Mouse (Mus musculus) cerebellum, postnatal 4 days (tissue): Measurements from ENCODE around the gene Cd320.
"Not testable (repeated sequence)": the region's sequence is repeated elsewhere in the genome, so short reads cannot be mapped to it uniquely, and the experiment has no call there.

ENCODE experiments used
- DNase-seq, 2 experiments: peaks; one replicate each; pipeline ENCODE4 v3.0.0; 2022; ENCODE audit warnings: low spot score in 2 of 2, mixed read lengths in 1 of 2

The Cd320 gene

DNA sequence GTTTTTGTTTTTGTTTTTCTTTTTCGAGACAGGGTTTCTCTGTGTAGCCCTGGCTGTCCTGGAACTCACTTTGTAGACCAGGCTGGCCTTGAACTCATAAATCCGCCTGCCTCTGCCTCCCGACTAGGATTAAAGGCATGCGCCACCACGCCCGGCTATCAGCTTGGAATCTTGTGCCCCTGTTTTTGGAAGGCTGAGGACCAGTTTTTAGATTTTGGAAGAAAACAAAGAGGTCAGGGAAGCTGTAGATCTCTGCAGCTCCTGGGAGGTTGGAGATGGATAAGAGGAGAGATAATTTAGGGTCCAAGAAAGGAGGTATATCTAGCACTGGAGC is 17.9 kb upstream of the Cd320 start:
- not testable (repeated sequence) for DNase-seq

DNA sequence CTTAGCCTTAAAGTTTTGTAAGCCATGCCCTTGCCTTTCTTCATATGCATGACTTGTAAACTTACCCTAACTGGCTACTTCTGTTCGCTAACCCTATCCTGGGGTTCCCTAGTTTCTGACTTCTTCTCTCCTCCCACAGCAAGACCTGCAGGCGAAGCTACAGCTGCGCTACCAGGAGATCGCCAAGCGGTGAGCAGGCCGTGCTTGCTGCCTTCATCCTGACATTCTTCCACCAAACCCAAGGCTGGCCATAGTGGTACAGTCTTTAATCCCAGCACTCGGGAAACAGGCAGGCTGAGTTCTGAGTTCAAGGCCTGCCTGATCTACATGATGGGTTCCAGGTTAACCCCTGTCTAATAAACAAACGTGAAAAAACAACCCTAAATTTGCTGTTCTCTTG is 17.4 kb upstream of the Cd320 start:
- no peak for DNase-seq

DNA sequence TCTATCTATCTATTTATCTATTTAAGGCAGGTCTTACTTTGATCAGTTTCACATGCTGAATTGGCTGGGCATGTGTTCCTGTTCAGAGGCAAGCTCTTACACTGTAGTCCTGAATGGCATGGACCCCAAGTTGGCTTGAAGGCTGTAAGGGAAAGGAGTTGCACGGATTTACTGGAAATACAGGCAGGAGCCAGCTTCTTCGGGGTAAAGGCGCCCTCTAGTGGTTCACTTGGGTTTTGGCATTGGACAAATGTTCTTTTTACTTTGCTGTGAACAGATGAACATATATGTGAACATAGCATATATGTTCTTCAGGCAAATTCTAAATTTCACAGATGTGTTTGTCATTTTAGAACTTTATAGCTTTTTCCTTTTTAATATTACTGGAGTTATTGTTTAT is 16.0 kb upstream of the Cd320 start:
- DNase-seq, result peak; percentile 47 to 70

DNA sequence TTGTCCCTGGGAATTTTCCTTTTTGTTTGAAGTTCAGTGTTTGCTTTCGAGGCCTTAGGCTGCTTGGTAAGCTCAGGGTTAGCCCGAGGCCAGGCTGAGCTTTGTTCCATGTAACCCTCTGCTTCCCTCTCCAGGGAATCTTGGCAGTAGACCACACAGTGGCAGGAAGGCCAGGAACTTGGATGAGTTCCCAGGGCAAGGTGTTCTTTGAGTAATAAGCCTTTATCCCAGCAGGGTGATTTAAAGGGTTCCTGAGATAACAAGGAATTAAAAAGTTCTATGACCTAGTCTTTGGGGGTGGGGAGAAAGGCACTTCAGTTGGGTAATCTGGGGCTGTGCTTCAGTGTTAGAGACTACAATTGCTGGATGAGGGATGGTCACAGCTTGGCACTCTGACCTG is 14.0 kb upstream of the Cd320 start:
- DNase-seq, result no peak

DNA sequence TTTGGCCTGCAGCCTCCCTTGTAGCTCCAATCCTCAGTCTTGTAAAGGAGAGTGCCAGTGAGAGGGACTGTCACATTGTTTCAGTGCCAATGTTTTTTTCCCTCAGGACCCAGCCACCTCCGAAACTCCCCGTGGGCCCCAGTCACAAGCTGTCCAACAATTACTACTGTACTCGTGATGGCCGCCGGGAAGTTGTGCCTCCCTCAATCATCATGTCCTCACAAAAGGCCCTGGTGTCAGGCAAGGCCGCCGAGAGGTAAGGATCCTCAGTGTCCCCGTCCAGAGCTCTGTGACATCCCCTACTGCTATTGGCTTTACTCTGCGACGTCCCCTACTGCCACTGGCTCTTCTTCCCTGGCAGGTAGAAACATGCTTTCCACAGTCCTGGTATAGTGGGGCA is 13.3 kb upstream of the Cd320 start:
- no peak for DNase-seq

DNA sequence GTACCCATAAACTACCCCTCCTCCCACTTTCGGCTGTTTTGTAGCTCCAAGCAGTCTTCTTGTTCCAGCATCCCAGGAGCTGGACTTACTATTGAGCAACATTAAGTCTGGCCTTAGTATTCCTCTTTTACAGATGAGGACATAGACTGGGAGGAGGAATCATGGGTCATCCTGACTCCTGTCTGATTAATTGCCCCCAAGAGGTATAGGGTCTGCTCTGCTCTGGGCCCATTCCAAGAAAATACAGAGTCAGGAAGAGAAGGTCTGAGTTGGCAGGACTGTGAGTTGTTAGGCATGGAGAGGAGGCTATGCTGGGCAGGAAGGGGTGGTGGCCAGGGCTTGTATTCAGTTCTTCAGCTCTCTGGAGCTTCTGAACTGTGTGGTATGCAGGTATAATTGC is 1.3 kb downstream of the Cd320 start:
- no peak for DNase-seq

DNA sequence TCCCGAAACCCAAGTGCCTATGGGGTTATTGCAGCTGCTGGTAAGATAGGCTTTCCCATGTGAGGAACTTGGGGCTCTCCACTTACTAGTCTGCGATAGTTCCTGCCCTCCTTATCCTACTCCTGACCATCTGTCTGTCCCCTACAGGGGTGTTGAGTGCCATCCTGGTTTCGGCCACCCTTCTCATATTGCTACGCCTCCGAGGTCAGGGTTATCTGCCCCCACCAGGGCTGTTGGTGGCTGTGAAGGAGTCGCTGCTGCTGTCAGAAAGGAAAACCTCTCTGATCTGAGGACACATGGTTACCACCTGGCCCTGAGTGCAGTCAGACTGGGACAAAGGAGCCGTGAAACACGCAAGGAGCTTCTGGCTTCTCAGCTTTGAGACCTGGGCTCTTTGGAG is 5.2 kb downstream of the Cd320 start:
- no peak for DNase-seq

DNA sequence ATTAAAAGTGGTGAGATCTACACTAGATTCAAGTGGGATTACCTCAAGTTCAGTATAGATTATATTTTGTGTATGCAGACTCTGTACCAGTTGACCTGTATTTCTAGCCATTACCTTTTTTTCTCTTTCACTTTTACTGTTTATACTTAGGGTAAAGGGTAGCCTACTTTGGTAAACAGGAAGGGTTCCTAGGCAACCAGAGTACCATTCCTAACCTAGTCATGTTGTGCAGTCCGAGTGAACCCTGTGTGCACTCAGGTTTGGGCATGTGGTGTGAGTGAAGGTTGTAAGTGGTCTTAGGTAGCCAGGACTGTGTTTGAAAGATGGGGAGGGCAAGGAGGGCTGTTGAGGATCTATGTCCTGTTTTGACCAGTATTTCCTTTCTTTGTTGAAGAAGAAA is 8.4 kb downstream of the Cd320 start:
- no peak for DNase-seq

DNA sequence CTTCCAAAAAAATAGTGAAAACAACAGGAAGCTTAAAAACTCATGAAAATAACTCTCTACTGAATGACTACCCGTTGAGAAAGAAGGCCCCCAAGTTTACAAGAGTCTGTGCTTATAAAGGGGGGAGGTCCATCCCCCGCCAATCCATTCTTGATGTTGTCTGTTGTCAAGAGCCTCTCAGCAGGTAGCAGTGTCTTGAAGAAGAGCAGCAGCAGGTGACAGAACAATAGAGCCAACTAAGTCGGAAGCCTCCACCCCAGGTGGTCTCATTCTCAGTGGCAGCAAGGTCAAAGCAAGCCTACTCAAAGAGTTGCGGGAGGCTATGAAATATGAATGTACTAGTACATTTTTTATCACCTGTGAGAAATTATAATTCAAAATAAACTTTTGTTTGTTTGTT is 14.9 kb downstream of the Cd320 start:
- no peak for DNase-seq

DNA sequence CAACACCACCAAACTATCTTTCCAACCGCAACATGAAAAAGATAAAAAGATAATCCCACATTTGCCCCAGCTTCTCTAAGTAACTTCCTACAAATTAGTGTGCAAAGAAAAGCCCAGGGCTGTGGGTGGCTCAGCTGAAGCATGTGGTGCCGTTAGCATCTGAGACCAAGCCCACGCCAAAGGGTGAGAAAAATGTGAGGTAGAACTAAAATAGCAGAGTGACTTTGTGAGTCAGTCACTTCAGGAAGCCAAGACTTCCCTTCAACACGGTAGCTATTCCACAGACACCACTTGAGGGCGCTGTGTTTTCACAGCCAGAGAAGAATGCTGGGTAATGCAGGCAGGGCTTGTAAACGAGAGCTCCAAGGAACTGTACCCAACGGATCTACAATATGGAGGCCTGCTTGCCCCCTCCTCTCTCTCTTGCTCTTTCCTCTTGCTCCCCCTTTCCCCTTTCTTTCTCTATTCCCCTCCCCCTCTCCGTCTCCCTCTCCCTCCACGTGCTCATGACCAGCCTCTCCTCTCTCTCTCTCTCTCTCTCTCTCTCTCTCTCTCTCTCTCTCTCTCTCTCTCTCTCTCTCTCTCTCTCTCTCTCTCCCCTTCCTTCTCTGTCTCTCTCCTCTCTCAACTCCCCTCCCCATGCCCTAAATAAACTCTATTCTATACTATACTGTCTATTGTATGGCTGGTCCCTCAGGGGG is 22.6 kb downstream of the Cd320 start:
- no peak for DNase-seq

DNA sequence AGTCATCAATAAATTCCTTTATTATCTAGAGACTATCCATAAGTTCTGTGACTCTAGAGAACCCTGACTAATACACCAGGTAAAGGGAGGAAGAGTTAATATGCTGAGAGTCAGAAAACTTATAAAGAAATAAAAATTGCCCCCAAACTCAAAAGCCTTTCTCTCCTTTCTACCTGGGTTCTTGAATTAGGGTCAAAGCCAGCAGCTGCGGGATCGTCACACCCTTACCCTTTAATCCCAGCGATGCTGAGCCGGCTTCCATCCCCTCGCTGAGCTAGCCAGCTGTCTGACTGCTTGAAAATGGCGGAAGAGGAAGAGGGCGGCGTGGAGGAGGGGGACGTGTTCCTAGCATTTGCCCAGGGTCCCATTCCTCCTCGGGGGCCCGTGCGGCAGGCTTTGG is 30.6 kb downstream of the Cd320 start, which contains the start of gene Gm7029:
Gene Gm7029 (plus strand): TSS at position 301 of the 400 bp plus-strand sequence.
- DNase-seq, result not testable (repeated sequence)

DNA sequence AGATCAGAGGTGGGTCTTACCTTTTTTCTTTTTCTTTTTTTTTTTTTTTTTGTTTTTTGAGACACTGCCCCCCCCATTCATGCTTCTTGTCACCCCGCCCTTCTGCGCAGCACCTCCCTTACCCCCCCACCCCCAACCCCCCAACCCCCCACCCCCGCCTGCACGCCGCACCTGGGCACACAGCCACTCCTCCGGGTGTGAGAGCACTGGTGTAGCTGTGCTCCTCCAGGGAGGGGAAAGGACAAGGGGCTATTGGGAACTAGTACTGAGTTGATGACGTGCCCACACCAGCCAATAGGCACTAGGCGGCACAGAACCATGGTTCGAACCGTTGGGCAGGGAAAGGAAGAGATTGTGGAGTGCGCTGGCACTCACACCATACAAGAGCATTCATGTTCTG is 31.5 kb downstream of the Cd320 start:
- DNase-seq, result no peak

DNA sequence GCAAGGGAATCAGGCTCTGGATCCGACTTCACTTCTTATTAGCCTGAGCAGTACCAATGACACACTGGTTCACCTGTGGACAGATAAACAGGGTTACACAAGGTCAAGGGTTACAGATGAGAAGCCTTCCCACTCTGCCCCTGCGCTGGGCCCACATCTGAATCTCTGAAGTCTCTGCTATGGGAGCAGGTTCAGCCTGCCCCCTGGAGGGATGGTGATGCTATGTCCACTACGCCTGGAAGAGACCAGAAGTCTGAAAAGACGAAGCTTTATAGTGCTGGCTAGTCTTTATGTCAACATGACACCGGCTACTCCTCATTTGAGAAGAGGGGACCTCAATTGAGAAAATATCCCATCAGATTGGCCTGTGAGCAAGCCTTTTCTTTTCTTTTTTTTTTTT is 32.9 kb downstream of the Cd320 start:
- not testable (repeated sequence) for DNase-seq

DNA sequence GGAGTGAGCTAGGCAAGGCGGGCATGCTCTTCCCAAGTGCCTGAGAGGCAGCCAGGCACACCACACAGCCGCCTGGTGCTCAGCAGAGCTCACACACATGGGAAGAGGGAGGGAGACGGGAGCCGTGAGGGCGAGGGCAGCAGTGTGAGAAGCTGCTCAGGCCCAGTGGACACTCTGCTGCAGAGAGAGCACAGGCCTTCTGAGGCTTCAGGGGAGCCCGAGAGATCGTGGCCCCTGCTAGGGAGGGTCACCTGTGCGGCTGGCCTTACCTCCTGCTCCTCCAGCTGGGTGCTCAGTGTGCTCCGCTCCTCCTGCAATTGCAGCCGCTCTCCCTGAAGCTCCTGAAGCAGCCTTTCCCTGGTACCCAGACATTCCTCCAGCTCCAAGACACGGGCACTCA is 41.4 kb downstream of the Cd320 start:
- not testable (repeated sequence) for DNase-seq

DNA sequence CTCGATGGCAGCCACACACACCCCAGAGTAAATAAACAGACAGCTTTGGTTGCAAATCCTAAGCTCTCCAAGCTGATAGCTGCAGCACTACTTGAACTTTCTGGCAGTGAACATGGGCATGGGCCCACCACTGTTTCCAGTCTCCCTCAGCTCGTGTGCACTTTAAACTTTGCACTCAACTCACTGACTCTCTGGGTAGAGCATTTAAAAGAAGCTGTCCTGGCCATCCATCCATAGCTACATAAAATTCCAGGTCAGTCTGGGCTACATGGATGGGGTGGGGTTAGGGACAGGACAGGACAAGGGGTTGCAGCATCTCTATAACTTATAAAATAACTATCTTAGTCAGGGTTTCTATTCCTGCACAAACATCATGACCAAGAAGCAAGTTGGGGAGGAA is 44.9 kb downstream of the Cd320 start:
- not testable (repeated sequence) for DNase-seq

DNA sequence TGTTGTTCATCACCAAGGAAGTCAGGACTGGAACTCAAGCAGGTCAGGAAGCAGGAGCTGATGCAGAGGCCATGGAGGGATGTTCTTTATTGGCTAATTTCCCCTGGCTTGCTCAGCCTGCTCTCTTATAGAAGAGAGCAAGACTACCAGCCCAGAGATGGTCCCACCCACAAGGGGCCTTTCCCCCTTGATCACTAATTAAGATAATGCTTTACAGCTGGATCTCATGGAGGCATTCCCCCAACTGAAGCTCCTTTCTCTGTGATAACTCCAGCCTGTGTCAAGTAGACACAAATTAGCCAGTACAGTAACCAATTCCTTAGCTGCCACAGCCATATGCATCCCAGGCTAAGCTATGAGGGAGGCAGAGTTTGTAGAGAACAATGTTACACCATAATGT is 45.3 kb downstream of the Cd320 start:
- not testable (repeated sequence) for DNase-seq

DNA sequence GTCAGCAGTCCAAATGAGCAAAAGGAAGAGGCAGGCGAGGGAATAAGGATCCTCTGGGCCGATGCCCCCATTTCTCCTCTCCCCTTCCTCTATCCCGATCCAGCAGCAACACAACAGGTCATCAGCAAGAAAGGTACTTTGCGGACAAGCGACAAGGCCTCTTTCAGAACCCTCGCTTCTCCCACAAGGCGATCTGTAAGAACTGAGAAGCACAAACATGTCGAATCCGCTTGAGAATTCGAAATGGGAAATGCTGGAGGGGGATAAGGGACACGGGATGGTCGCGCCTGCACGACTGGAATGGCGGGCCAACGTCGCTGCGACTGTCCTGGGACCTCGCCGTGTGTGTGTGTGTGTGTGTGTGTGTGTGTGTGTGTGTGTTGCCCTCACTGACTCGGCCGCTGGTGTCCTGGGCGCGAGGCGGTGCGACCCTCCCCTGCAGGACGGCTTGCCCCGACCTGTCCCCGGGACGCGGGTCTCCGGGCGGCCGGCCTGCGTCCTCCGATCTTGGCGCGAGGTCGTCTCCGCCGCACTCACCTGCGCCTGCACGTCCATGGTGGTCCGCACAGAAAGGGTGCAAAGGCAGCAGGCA is 47.1 kb downstream of the Cd320 start:
- not testable (repeated sequence) for DNase-seq

DNA sequence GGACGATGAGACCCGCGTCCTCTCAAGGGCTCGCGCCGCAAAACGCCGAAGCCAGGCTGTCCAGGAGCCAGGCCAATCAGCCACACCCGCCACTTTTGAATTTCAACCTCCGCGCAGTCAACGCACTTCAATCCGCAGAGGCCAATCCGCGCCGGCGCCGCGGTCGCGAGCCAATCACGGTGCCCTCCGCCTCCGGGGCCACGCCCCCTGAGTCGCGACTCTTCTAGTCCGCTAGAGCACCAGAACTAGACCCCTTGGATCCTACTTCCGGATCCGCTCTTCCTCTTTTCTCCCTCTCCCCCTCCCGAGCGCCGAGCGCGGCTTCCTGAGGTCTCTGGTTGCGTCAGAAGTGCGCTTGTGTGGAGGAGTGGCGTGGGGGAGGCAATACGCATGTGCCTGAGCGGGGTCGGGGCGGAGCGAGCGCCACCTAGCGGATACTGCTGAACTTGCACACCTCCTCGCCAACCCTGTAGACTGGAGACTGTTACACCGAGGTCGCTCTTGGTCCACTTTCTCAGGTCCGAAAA is 47.7 kb downstream of the Cd320 start, which contains the start of gene Kifc1:
Gene Kifc1 (minus strand): TSS at position 129 of the 527 bp plus-strand sequence.
- DNase-seq, result peak; percentile 99 to 100

DNA sequence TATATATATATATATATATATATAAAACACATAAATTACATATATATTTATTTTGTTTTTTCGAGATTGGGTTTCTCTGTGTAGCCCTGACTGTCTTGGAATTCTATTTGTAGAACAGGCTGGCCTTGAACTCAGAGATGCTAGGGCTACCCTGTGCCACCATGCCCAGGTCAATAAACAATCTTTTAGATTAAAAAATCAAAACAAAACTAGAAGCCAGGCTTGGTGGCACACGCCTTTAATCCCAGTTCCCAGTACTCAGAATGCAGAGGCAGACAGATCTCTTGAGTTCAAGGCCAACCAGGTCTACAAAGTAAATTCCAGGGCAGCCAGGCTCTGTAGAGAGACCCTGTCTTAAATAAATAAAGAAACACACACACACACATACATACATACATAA is 48.5 kb downstream of the Cd320 start:
- DNase-seq, result no peak

DNA sequence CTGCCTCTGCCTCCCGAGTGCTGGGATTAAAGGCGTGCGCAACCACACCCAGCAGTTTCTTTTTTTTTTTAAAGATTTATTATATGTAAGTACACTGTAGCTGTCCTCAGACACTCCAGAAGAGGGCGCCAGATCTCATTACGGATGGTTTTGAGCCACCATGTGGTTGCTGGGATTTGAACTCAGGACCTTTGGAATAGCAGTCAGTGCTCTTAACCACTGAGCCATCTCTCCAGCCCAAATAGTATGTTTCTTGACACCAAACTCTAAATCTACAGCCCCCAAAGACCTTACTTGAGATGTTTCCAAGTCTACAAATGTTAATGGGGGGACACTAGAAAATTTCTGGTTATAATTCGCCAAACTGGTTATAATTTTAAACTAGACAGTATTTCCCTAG is 49.0 kb downstream of the Cd320 start:
- DNase-seq, result not testable (repeated sequence)

DNA sequence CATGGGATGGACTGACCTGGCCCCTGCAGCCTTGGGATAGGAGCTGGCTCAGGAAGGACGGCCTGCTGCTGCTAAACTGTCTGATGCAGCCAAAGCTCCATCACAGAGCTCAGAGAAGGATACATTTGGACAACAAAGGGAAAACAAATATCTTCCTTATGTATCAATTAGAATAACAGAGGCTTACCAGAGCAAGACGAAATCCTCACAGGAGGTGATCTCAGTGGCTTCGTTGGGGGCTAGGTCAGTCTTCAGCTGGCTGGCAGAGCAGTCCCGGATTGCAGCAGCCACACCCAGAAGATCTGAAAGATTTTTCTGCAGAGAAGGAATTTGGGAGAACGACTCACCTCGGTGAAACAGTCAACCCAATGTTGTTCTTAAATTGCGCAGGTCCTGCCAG is 49.5 kb downstream of the Cd320 start:
- DNase-seq, result no peak

DNA sequence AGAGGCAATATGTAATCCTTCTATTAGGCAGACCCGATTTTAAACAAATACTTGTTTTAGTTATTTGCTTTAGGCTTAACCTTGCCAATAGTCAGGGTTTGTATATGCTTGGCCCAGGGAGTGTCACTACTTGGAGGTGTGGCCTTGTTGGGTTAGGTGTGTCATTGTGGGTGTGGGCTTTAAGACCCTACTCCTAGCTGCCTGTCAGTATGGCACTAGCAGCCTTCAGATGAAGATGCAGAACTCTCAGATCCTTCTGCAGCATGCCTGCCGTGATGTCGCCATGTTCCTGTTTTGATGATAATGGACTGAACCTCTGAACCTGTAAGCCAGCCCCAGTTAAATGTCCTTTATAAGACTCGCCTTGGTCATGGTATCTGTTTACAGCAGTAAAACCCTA is 50.1 kb downstream of the Cd320 start:
- DNase-seq, result not testable (repeated sequence)

DNA sequence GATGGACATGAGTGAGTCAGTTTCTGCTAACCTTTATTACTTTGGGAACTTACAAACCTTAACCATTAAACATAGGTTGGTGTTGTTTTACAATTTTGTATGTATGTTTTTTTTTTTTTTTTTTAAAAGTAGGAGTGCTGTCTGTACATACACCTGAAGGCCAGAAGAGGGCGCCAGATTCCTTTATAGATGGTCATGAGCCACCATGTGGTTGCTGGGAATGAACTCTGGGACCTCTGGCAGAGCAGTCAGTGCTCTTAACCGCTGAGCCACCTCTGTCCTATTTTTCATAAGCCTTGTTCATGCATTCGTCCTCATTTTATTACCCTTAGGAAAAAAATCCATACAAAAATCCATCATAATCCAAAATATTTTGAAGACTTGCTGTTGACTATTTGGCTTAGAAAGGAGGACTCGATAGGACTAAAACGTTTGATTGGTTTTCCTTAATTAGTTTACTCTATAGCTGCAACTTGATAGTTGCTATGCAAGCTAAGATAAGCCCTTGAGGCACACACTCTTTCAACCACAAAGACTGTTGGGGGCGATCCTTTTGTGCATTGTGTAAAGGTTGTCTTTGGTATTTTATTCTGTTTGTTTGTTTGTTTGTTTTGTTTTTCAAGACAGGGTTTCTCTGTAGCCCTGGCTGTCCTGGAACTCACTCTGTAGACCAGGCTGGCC is 54.4 kb downstream of the Cd320 start:
- DNase-seq, result no peak
